Mouse (Mus musculus) thymus, adult 2 months (tissue): ENCODE data around the gene Gm20388.

Source experiments
- CTCF ChIP-seq: fragments of 200-500 bp; IDR thresholded peaks from 2 replicates; pipeline ENCODE4 v1.5.1; 2012; ENCODE audit warnings: mild to moderate bottlenecking, control low read depth, low read length, moderate library complexity, borderline replicate concordance; ENCODE audit not compliant: control insufficient read depth, poor library complexity, insufficient read depth; ENCODE audit errors: extremely low read depth
- POLR2A ChIP-seq: fragments of 200-500 bp; IDR thresholded peaks from 2 replicates; pipeline ENCODE4 v1.6.1; 2012; ENCODE audit warnings: mild to moderate bottlenecking, low read length, control low read depth, moderate library complexity; ENCODE audit not compliant: control insufficient read depth, poor library complexity, insufficient read depth; ENCODE audit errors: extremely low read depth

- TF ChIP-seq CTCF, result no peak
- TF ChIP-seq POLR2A, result no peak
These were observed 3869.8 kb downstream of the Gm20388 start for GRCm38 (mm10) chr8:123780471-123780870.
